Mouse (Mus musculus): ENCODE measurements at regions not wholly inside any gene's neighbourhood (a gene's known extent, or its start where the extent isn't known, plus 50 kb on each side); places are given as distances from the start of the nearest gene placed in this dataset.

GRCm38 (mm10) chr8:46387037-46387436, 83.8 kb upstream of the Acsl1 start:
- ATAC-seq, result no peak
- Histone ChIP-seq H3K4me1 (replicated peaks; ENCODE audit: control insufficient read depth, insufficient read depth, low read length) (no peaks in the 10 kb centered on the region), H3K27me3 (replicated peaks; ENCODE audit: control insufficient read depth, insufficient read depth, low read length) (no peaks in the 10 kb centered on the region), H3K9me3 (ENCODE audit: control insufficient read depth, low read length) (no peaks in the 10 kb centered on the region), H3K27ac (ENCODE audit: low read length) (no peak overlapping the region), H3K36me3 (ENCODE audit: control insufficient read depth, insufficient read depth) (no peaks in the 10 kb centered on the region), H3K4me2 (ENCODE audit: low read length) (no peak overlapping the region), H3K4me3 (replicated peaks; ENCODE audit: low read length) (no peak overlapping the region), H3K9ac (replicated peaks; ENCODE audit: low read depth, low read length) (no peak overlapping the region)
- WGBS, result 88% methylated on average over 5 of the region's 5 CpGs

GRCm38 (mm10) chr8:46388421-46388820, 82.4 kb upstream of the Acsl1 start:
- Histone ChIP-seq H3K9ac (replicated peaks; ENCODE audit: low read depth, low read length) (no peak overlapping the region), H3K27me3 (replicated peaks; ENCODE audit: control insufficient read depth, insufficient read depth, low read length) (no peaks in the 10 kb centered on the region), H3K4me3 (replicated peaks; ENCODE audit: low read length) (no peak overlapping the region), H3K4me1 (replicated peaks; ENCODE audit: control insufficient read depth, insufficient read depth, low read length) (no peaks in the 10 kb centered on the region), H3K36me3 (ENCODE audit: control insufficient read depth, insufficient read depth) (no peaks in the 10 kb centered on the region), H3K4me2 (ENCODE audit: low read length) (no peak overlapping the region), H3K9me3 (ENCODE audit: control insufficient read depth, low read length) (no peaks in the 10 kb centered on the region), H3K27ac (ENCODE audit: low read length) (no peak overlapping the region)
- no peak for ATAC-seq
- WGBS, result 94% methylated on average over 3 of the region's 3 CpGs

DNA sequence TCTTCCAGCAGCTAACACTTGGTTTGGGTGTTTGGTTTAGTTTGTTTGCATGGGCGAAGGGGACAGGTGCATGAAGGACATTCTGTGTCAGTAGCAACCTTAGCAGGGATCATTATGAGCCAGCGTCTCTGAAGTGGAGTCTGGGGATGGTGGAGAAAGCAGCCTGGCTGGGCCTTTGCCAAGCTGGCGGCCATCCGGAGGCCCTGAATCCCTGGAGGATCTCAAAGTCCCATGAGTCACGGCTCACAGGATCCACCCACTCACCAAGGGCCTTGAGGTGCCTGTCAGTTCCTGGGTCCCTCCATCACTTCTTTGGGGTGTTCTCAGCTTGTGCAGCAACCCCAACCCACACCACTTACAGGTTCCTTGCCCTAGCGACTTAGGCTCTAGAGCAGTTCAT, 80.4 kb upstream of the Acsl1 start:
- Histone ChIP-seq H3K9me3 (ENCODE audit: control insufficient read depth, low read length) (no peaks in the 10 kb centered on the region), H3K4me2 (ENCODE audit: low read length) (no peak overlapping the region), H3K27ac (ENCODE audit: low read length) (no peak overlapping the region), H3K27me3 (replicated peaks; ENCODE audit: control insufficient read depth, insufficient read depth, low read length) (no peaks in the 10 kb centered on the region), H3K36me3 (ENCODE audit: control insufficient read depth, insufficient read depth) (no peaks in the 10 kb centered on the region), H3K4me1 (replicated peaks; ENCODE audit: control insufficient read depth, insufficient read depth, low read length) (no peaks in the 10 kb centered on the region), H3K4me3 (replicated peaks; ENCODE audit: low read length) (no peak overlapping the region), H3K9ac (replicated peaks; ENCODE audit: low read depth, low read length) (no peak overlapping the region)
- ATAC-seq, result no peak
- 84% methylated on average over 6 of the region's 6 CpGs for WGBS

GRCm38 (mm10) chr8:46391678-46392077, 79.2 kb upstream of the Acsl1 start:
- WGBS, result 87% methylated on average over 6 of the region's 6 CpGs
- Histone ChIP-seq H3K9ac (replicated peaks; ENCODE audit: low read depth, low read length) (no peak overlapping the region), H3K4me2 (ENCODE audit: low read length) (no peak overlapping the region)

GRCm38 (mm10) chr8:46393296-46393695, 77.5 kb upstream of the Acsl1 start:
- H3K36me3 ChIP-seq (ENCODE audit: control insufficient read depth, insufficient read depth), result no peaks in the 10 kb centered on the region
- no peaks in the 10 kb centered on the region for H3K9me3 ChIP-seq (ENCODE audit: control insufficient read depth, low read length)
- ATAC-seq, result no peak
- no peak overlapping the region for H3K4me2 ChIP-seq (ENCODE audit: low read length)
- no peaks in the 10 kb centered on the region for H3K27me3 ChIP-seq (replicated peaks; ENCODE audit: control insufficient read depth, insufficient read depth, low read length)
- WGBS, result 85% methylated on average over 5 of the region's 5 CpGs
- no peak overlapping the region for H3K27ac ChIP-seq (ENCODE audit: low read length)
- no peak overlapping the region for H3K4me3 ChIP-seq (replicated peaks; ENCODE audit: low read length)
- no peaks in the 10 kb centered on the region for H3K4me1 ChIP-seq (replicated peaks; ENCODE audit: control insufficient read depth, insufficient read depth, low read length)
- no peak overlapping the region for H3K9ac ChIP-seq (replicated peaks; ENCODE audit: low read depth, low read length)

More at GRCm38 (mm10) chr8:46391678-46392077, 79.2 kb upstream of the Acsl1 start:
- H3K9me3 ChIP-seq (ENCODE audit: control insufficient read depth, low read length), result no peaks in the 10 kb centered on the region
- H3K4me1 ChIP-seq (replicated peaks; ENCODE audit: control insufficient read depth, insufficient read depth, low read length), result no peaks in the 10 kb centered on the region
- H3K4me3 ChIP-seq (replicated peaks; ENCODE audit: low read length), result no peak overlapping the region
- no peaks in the 10 kb centered on the region for H3K27me3 ChIP-seq (replicated peaks; ENCODE audit: control insufficient read depth, insufficient read depth, low read length)
- no peaks in the 10 kb centered on the region for H3K36me3 ChIP-seq (ENCODE audit: control insufficient read depth, insufficient read depth)
- no peak overlapping the region for H3K27ac ChIP-seq (ENCODE audit: low read length)
- ATAC-seq, result no peak

DNA sequence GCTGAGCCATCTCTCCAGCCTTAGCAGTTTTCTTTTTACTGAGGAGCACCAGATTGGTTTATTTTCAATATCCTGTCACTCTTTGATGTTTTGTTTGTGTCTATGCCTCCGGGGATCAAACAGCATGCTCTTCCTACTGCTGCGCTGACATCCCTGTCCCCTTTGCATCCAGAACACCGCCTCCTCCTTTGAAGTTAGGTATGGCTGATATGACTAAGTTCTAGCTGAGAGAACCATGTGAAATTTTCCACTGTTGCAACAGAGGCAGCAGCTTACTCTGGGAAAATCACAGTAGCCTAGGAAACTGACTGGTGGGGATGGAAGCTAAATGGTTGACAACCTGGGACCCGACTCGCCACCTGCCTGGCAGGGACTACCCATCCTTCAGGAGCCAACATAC, 76.1 kb upstream of the Acsl1 start:
- 84% methylated on average over 5 of the region's 5 CpGs for WGBS
- H3K4me3 ChIP-seq (replicated peaks; ENCODE audit: low read length), result no peak overlapping the region
- H3K36me3 ChIP-seq (ENCODE audit: control insufficient read depth, insufficient read depth), result no peaks in the 10 kb centered on the region
- H3K9ac ChIP-seq (replicated peaks; ENCODE audit: low read depth, low read length), result no peak overlapping the region
- no peaks in the 10 kb centered on the region for H3K27me3 ChIP-seq (replicated peaks; ENCODE audit: control insufficient read depth, insufficient read depth, low read length)
- no peak for ATAC-seq
- no peaks in the 10 kb centered on the region for H3K9me3 ChIP-seq (ENCODE audit: control insufficient read depth, low read length)
- no peak overlapping the region for H3K4me2 ChIP-seq (ENCODE audit: low read length)
- H3K27ac ChIP-seq (ENCODE audit: low read length), result no peak overlapping the region
- no peaks in the 10 kb centered on the region for H3K4me1 ChIP-seq (replicated peaks; ENCODE audit: control insufficient read depth, insufficient read depth, low read length)

DNA sequence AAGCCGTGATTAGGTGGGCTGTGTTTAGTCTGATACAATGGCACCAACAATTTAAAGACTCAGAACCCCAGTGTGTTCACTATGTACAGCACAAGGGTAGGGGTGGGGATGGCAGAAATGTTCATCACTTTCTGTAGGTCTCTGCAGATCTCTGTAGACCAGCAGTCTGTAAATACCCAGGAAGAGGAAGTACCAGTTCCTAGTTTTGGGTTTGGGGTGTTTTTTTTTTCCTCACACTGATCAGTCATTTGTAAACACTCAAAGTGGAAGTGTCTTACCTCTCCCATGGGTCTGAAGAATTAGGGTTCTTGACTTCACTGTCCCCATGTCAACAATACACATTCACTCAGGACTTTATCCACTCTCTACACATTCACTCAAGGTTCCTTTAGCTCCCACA, 75.5 kb upstream of the Acsl1 start:
- WGBS, result 89% methylated on average over 1 of the region's 1 CpGs
- H3K9me3 ChIP-seq (ENCODE audit: control insufficient read depth, low read length), result no peaks in the 10 kb centered on the region

GRCm38 (mm10) chr8:46397081-46397480, 73.8 kb upstream of the Acsl1 start:
- Histone ChIP-seq H3K9ac (replicated peaks; ENCODE audit: low read depth, low read length) (no peak overlapping the region), H3K4me1 (replicated peaks; ENCODE audit: control insufficient read depth, insufficient read depth, low read length) (no peaks in the 10 kb centered on the region), H3K4me2 (ENCODE audit: low read length) (no peak overlapping the region), H3K27ac (ENCODE audit: low read length) (no peak overlapping the region), H3K9me3 (ENCODE audit: control insufficient read depth, low read length) (no peaks in the 10 kb centered on the region), H3K27me3 (replicated peaks; ENCODE audit: control insufficient read depth, insufficient read depth, low read length) (no peaks in the 10 kb centered on the region), H3K36me3 (ENCODE audit: control insufficient read depth, insufficient read depth) (no peaks in the 10 kb centered on the region), H3K4me3 (replicated peaks; ENCODE audit: low read length) (no peak overlapping the region)
- ATAC-seq, result no peak
- WGBS, result 84% methylated on average over 2 of the region's 2 CpGs

More for the DNA sequence above, 75.5 kb upstream of the Acsl1 start:
- Histone ChIP-seq H3K4me2 (ENCODE audit: low read length) (no peak overlapping the region), H3K4me3 (replicated peaks; ENCODE audit: low read length) (no peak overlapping the region), H3K27ac (ENCODE audit: low read length) (no peak overlapping the region), H3K9ac (replicated peaks; ENCODE audit: low read depth, low read length) (no peak overlapping the region), H3K36me3 (ENCODE audit: control insufficient read depth, insufficient read depth) (no peaks in the 10 kb centered on the region), H3K4me1 (replicated peaks; ENCODE audit: control insufficient read depth, insufficient read depth, low read length) (no peaks in the 10 kb centered on the region), H3K27me3 (replicated peaks; ENCODE audit: control insufficient read depth, insufficient read depth, low read length) (no peaks in the 10 kb centered on the region)
- no peak for ATAC-seq

- Histone ChIP-seq H3K9ac (replicated peaks; ENCODE audit: low read depth, low read length) (no peak overlapping the region), H3K4me1 (replicated peaks; ENCODE audit: control insufficient read depth, insufficient read depth, low read length) (no peaks in the 10 kb centered on the region), H3K36me3 (ENCODE audit: control insufficient read depth, insufficient read depth) (no peaks in the 10 kb centered on the region), H3K4me2 (ENCODE audit: low read length) (no peak overlapping the region), H3K4me3 (replicated peaks; ENCODE audit: low read length) (no peak overlapping the region), H3K27me3 (replicated peaks; ENCODE audit: control insufficient read depth, insufficient read depth, low read length) (no peaks in the 10 kb centered on the region), H3K27ac (ENCODE audit: low read length) (no peak overlapping the region), H3K9me3 (ENCODE audit: control insufficient read depth, low read length) (no peaks in the 10 kb centered on the region)
- peak; percentile 28; the same call in 1 of the 2 replicates for ATAC-seq
- WGBS, result 58% methylated on average over 8 of the region's 8 CpGs
These were observed 73.1 kb upstream of the Acsl1 start for GRCm38 (mm10) chr8:46397777-46398176.

GRCm38 (mm10) chr8:46400595-46400994, 70.2 kb upstream of the Acsl1 start:
- WGBS, result 78% methylated on average over 6 of the region's 6 CpGs
- Histone ChIP-seq H3K9me3 (ENCODE audit: control insufficient read depth, low read length) (no peaks in the 10 kb centered on the region), H3K27me3 (replicated peaks; ENCODE audit: control insufficient read depth, insufficient read depth, low read length) (no peaks in the 10 kb centered on the region), H3K4me2 (ENCODE audit: low read length) (no peak overlapping the region), H3K4me3 (replicated peaks; ENCODE audit: low read length) (no peak overlapping the region), H3K27ac (ENCODE audit: low read length) (no peak overlapping the region), H3K36me3 (ENCODE audit: control insufficient read depth, insufficient read depth) (no peaks in the 10 kb centered on the region), H3K9ac (replicated peaks; ENCODE audit: low read depth, low read length) (no peak overlapping the region), H3K4me1 (replicated peaks; ENCODE audit: control insufficient read depth, insufficient read depth, low read length) (no peaks in the 10 kb centered on the region)
- ATAC-seq, result no peak

Data from forebrain, embryonic 16.5 days (tissue).